Mouse (Mus musculus): ENCODE measurements at regions not wholly inside any gene's neighbourhood (a gene's known extent, or its start where the extent isn't known, plus 50 kb on each side); places are given as distances from the start of the nearest gene placed in this dataset.
"Not testable (repeated sequence)": the region's sequence is repeated elsewhere in the genome, so short reads cannot be mapped to it uniquely, and the experiment has no call there.

DNA sequence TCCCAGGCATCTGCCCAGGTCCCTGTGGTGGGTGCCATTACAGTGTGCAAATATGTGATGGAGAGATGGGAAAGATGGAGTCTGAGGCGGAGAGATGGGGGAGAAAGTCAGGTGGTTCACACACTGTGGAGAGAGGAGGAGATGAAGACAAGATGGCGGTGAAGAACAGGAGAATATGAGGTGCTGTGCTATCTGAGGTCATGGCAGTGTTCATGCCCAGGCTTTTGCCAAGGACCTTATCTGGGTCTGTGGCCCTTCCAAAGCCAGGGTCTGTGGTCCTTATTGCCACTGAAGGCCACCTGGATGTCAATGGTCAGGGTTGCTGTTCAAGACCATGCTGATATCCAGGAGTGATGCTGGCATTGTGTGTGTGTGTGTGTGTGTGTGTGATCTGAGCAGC, 212.8 kb downstream of the Diras2 start:
- H3K27ac ChIP-seq (replicated peaks; ENCODE audit: low read depth, low read length), result no peak overlapping the region
- no peaks in the 10 kb centered on the region for H3K4me1 ChIP-seq (ENCODE audit: control insufficient read depth, insufficient read depth, insufficient read length, low read length)
- no peak overlapping the region for H3K4me3 ChIP-seq (ENCODE audit: insufficient read depth, low read depth, low read length)

DNA sequence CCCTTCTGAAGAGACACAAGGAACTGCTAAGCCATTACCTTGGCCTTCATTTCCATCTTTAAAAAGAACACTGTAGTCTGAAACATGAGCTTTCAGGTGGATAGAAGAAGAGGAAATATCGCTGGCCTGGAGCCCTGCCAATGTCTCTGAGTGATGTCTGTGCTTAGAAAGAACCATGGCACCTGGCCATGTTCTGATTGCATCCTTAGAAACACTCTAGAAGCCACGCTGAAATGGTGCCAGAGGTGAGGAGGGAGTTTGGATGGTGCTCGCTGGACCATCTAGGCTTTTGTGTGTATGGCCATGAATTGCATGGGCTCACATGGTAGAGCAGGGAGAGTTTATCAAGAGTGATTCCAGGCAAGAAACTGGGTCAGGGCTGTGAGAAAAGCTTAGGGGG, 207.4 kb downstream of the Diras2 start:
- H3K4me1 ChIP-seq (ENCODE audit: control insufficient read depth, insufficient read depth, insufficient read length, low read length), result no peaks in the 10 kb centered on the region
- H3K4me3 ChIP-seq (ENCODE audit: insufficient read depth, low read depth, low read length), result no peak overlapping the region
- H3K27ac ChIP-seq (replicated peaks; ENCODE audit: low read depth, low read length), result no peak overlapping the region

DNA sequence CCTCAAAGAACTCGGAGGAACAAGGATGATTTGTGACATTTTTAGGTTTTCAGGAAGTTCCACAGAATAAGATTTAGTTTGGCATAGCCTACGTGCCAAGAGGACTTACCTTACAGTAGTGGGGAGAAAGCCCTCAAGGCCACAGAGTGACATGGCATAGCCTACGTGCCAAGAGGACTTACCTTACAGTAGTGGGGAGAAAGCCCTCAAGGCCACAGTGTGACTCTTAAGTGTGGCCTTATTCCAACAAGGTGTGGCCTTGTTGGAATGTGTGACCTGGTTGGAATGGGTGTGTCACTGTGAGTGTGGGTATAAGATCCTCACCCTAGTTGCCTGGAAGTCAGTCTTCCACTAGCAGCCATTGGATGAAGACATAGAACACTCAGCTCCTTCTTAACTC, 206.7 kb downstream of the Diras2 start:
- H3K27ac ChIP-seq (replicated peaks; ENCODE audit: low read depth, low read length); H3K4me1 ChIP-seq (ENCODE audit: control insufficient read depth, insufficient read depth, insufficient read length, low read length): not testable (repeated sequence)

DNA sequence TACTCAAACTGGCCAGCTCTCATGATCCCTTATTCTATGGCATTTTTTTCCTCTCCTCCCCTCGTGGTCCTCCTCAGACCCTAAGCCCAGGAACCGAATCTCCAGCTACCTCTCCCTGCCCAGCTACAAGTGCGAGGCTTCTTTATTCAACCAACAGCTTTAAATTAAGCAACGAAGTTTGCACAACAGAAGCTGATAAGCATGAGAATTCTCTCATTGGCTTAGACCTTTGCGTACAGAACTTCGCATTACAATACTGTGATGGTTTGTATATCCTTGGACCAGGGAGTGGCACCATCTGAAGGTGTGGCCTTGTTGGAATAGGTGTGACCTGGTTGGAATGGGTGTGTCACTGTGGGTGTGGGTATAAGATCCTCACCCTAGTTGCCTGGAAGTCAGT, 205.4 kb downstream of the Diras2 start:
- H3K4me3 ChIP-seq (ENCODE audit: insufficient read depth, low read depth, low read length); H3K27ac ChIP-seq (replicated peaks; ENCODE audit: low read depth, low read length); H3K4me1 ChIP-seq (ENCODE audit: control insufficient read depth, insufficient read depth, insufficient read length, low read length): not testable (repeated sequence)

More for the DNA sequence above, 206.7 kb downstream of the Diras2 start:
- H3K4me3 ChIP-seq (ENCODE audit: insufficient read depth, low read depth, low read length), result not testable (repeated sequence)

DNA sequence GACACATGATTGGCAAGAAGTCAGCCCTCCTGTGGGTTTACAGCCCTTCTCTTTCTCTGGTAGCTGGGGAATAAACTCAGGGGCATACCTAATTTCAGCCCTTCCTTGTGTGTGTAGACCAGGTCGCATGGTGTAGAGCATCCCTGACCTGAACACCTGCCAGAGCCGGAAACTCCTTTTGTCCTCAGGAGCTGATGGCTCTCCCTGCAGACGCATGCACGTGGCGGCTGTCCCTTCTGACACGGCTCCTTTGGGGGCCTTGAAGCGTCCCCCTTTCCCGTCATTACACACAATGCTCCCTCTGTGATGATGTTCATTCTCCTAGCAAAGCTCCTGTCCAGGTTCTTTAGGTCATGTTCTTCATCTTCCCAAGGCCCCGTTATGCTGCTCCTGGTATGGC, 203.3 kb downstream of the Diras2 start:
- Histone ChIP-seq H3K4me1 (ENCODE audit: control insufficient read depth, insufficient read depth, insufficient read length, low read length) (no peaks in the 10 kb centered on the region), H3K4me3 (ENCODE audit: insufficient read depth, low read depth, low read length) (no peak overlapping the region), H3K27ac (replicated peaks; ENCODE audit: low read depth, low read length) (no peak overlapping the region)

DNA sequence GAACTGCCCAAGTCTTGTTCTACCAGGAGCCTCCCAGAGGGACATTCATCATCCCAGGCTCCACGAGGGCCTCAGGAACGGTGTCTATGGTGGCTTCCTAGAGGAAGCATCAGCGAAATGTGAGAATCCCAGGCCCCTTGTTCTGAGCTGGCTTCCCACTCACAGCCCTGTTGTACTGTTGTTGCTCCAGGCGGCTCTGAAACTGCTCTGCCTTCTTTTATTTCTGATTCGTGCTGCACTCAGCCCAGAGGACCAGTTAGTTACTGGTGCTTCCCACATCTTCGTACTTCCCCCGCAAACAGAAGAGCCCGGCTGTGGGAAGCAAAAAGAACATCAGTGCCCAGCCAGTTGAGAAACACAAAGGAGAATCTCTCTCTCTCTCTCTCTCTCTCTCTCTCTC, 202.3 kb downstream of the Diras2 start:
- Histone ChIP-seq H3K4me1 (ENCODE audit: control insufficient read depth, insufficient read depth, insufficient read length, low read length) (no peaks in the 10 kb centered on the region), H3K27ac (replicated peaks; ENCODE audit: low read depth, low read length) (no peak overlapping the region), H3K4me3 (ENCODE audit: insufficient read depth, low read depth, low read length) (no peak overlapping the region)

DNA sequence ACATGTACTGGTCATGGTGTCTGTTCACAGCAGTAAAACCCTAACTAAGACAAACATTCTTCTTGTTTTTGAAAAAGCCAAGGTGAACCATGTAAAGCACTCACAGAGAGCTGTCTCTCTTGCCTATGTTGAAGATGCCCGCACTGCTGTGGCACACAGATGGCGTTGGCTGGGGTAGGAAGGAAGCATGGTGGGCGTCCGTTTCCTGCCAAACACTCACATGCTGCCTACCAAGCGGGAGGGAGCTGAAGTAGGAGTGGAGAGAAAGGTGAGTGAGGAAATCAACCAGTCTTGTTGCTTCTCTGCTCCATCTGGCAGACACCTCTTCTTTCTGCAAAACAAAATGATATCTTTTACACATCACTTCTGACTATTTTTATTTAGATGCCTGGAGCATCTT, 200.0 kb downstream of the Diras2 start:
- no peak overlapping the region for H3K27ac ChIP-seq (replicated peaks; ENCODE audit: low read depth, low read length)
- H3K4me3 ChIP-seq (ENCODE audit: insufficient read depth, low read depth, low read length), result no peak overlapping the region
- H3K4me1 ChIP-seq (ENCODE audit: control insufficient read depth, insufficient read depth, insufficient read length, low read length), result no peaks in the 10 kb centered on the region

DNA sequence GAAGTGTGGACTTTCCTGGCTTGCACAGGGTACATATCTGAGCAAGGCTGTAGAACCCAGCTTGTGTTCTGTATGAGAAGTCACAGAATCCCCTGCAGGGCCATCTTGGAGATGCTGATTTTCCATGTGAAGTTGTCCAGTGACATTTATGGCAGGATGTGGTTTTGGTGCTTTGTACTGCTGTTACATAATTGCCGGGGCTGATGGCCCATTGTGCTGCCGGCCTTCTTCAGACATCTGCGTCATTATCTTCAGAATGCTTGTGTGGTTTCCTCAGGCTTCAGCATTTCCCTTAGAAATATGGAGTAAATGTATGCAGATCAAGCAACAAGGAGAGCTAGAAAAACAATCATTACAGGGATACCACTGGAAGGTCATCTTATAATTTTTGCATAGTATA, 196.1 kb downstream of the Diras2 start:
- Histone ChIP-seq H3K4me3 (ENCODE audit: insufficient read depth, low read depth, low read length) (no peak overlapping the region), H3K27ac (replicated peaks; ENCODE audit: low read depth, low read length) (no peak overlapping the region), H3K4me1 (ENCODE audit: control insufficient read depth, insufficient read depth, insufficient read length, low read length) (no peaks in the 10 kb centered on the region)

DNA sequence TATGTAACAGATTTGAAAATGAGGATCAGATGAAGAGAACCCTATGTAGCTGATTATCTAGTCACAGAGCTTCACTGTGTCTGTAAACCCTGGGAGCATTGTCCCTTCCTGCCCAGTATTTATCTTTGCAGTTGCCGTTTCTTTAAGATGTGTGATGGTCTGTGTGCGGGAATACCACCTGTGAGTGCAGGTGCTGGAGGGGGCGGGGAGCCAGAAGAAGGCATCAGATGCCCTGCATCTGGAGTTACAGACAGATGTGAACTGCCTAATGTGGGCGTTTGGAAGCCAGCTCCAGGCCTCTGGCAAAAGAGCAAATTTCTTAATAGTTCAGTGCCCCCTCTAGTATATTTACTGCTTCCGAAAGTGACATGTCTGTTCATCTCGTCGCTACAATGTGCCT, 193.1 kb downstream of the Diras2 start:
- H3K4me1 ChIP-seq (ENCODE audit: control insufficient read depth, insufficient read depth, insufficient read length, low read length), result no peaks in the 10 kb centered on the region
- H3K4me3 ChIP-seq (ENCODE audit: insufficient read depth, low read depth, low read length), result no peak overlapping the region
- no peak overlapping the region for H3K27ac ChIP-seq (replicated peaks; ENCODE audit: low read depth, low read length)

DNA sequence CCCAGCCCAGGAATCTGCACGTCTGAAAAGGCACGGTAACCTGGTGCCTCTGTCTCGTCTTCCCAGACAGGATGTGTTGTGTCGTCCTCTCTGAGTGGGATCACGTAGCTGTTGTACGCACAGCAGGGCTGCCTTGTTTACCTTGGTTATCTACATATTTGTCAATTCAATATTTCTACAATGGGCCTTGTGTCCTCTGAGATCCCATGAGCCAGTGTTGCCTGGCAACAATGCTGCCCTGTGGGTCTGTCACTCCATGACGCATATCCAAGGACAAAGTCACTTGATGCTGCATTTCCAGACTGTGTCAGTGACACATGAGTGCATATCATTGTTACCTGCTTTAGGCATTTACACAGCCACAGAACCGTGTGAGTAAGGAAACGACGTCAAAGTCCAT, 191.9 kb downstream of the Diras2 start:
- H3K4me1 ChIP-seq (ENCODE audit: control insufficient read depth, insufficient read depth, insufficient read length, low read length), result no peaks in the 10 kb centered on the region
- H3K4me3 ChIP-seq (ENCODE audit: insufficient read depth, low read depth, low read length), result no peak overlapping the region
- H3K27ac ChIP-seq (replicated peaks; ENCODE audit: low read depth, low read length), result no peak overlapping the region

DNA sequence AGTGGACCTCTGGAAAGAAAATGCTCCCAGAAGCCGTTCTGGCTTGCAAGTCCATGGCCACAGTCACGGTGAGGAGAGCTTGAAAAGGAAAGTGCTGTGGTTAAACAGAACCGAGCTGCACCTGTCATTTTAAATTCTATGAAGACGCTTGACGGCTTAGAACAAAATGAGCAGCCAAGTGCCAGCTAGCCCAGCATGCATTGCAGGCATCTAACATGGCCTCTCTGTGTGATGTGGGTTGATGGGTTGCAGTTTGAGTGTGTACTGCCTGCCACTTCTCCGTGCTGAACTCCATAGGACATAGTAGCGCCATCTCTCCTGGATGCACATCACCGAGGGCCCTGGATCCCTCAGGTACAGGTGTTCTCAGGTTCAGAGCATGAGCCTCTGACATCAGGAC, 189.1 kb downstream of the Diras2 start:
- Histone ChIP-seq H3K4me1 (ENCODE audit: control insufficient read depth, insufficient read depth, insufficient read length, low read length) (no peaks in the 10 kb centered on the region), H3K27ac (replicated peaks; ENCODE audit: low read depth, low read length) (no peak overlapping the region), H3K4me3 (ENCODE audit: insufficient read depth, low read depth, low read length) (no peak overlapping the region)

DNA sequence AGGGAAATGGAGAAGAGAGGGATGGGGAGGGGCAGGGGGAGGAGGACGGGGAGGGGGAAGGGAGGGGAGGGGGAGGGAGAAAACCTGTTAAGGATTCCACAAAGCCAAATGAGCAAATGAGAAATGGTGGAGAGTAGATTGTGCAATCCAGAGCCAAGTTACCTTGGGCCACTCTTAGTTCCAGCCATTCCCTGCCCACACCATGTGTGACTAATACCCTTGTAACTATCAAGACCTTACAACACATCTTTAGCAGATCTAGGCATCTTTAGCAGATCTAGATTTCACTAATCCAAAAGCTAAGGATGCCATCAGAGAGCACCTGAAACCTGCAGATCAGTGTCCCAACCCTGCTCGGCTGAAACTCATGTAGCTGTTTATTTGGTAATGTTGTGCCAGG, 186.7 kb downstream of the Diras2 start:
- no peaks in the 10 kb centered on the region for H3K4me1 ChIP-seq (ENCODE audit: control insufficient read depth, insufficient read depth, insufficient read length, low read length)
- H3K4me3 ChIP-seq (ENCODE audit: insufficient read depth, low read depth, low read length), result no peak overlapping the region
- no peak overlapping the region for H3K27ac ChIP-seq (replicated peaks; ENCODE audit: low read depth, low read length)

DNA sequence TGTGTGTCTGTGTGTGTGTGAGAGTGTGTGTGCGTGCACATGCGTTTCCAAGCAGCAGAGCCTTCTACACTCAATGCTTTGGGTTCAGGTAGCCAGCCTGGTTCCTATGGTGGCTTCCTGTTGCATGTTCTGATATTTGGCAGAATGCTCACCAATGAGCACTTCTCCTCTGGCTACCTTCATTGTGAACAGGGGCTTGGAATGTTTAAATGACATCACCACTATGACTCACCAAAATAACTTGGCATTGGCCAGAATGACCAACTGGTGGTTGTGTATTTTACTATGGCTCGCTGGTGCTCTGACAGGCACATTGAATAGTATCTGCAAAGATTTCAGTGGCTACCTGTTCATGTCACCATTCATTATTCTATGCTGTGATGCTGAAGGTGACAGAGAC, 186.2 kb downstream of the Diras2 start:
- Histone ChIP-seq H3K4me3 (ENCODE audit: insufficient read depth, low read depth, low read length) (no peak overlapping the region), H3K27ac (replicated peaks; ENCODE audit: low read depth, low read length) (no peak overlapping the region), H3K4me1 (ENCODE audit: control insufficient read depth, insufficient read depth, insufficient read length, low read length) (no peaks in the 10 kb centered on the region)

DNA sequence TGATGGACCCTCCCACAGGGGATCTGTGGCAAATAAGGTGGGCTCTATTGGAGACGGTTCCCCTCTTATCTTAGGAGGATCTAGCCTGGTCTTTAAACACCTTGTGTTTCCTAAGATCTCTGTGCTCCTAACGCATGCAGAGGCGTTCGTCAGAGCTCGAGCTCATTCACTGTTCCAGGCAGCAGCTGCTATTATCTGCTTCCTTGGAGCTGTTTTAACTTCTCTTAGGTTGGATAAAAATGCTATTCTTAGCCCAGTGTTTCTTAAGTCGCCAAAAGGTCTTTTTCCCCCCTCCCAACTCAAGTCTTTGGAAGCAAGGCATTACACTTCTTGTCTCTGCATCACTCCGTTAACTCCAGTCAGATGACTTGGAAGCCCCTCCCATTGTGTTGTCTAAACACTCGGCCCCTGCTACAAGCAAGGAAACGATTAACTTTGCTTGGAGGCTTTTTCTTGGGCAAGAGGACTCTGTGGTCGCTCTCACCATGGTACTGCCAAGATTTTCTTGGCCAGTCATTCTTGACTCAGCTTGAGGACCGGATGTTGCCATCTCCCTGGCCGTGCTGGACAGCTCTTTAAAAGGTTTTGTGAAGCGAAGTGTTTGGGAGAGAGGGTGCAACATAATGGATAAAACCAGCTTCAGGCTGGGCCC, 185.6 kb downstream of the Diras2 start:
- Histone ChIP-seq H3K27ac (replicated peaks; ENCODE audit: low read depth, low read length) (no peak overlapping the region), H3K4me3 (ENCODE audit: insufficient read depth, low read depth, low read length) (no peak overlapping the region), H3K4me1 (ENCODE audit: control insufficient read depth, insufficient read depth, insufficient read length, low read length) (no peaks in the 10 kb centered on the region)

DNA sequence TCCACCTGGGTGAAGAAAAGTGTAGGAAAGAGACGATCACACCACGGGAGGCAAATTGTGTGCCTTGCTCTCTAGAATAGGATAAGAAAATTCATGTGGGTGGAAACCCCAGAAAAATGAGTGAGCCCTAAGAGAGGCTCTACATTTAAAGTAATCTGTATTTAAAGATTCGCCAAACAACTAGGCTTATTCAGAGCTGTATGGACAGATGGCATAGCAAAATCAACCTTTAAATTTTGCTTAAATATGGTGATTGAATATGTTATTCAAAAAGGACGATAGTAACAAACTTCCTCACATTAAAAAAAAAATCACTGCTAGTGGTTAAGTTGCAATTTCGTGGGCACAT, 185.1 kb downstream of the Diras2 start:
- Histone ChIP-seq H3K4me1 (ENCODE audit: control insufficient read depth, insufficient read depth, insufficient read length, low read length) (no peaks in the 10 kb centered on the region), H3K27ac (replicated peaks; ENCODE audit: low read depth, low read length) (no peak overlapping the region), H3K4me3 (ENCODE audit: insufficient read depth, low read depth, low read length) (no peak overlapping the region)

DNA sequence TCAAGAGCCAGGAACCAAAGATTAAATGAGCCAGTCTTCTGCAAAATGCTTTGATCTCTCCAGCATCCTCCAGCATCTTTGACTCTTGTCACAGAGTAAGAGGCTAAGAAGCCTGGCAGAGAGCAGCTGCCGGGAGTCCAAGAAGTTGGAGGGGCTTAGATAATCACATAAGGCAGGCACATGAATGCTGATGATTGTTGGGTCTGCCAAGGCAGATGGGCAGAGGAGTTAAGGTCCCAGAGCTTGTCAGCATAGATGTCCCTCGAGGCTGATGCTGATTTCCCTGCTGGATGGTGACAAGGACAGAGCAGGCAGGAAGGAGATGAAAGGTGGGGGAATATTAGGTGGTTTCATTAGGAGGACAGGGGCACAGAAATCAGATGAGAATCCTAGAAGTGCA, 183.4 kb downstream of the Diras2 start:
- Histone ChIP-seq H3K27ac (replicated peaks; ENCODE audit: low read depth, low read length) (no peak overlapping the region), H3K4me3 (ENCODE audit: insufficient read depth, low read depth, low read length) (no peak overlapping the region), H3K4me1 (ENCODE audit: control insufficient read depth, insufficient read depth, insufficient read length, low read length) (no peaks in the 10 kb centered on the region)

DNA sequence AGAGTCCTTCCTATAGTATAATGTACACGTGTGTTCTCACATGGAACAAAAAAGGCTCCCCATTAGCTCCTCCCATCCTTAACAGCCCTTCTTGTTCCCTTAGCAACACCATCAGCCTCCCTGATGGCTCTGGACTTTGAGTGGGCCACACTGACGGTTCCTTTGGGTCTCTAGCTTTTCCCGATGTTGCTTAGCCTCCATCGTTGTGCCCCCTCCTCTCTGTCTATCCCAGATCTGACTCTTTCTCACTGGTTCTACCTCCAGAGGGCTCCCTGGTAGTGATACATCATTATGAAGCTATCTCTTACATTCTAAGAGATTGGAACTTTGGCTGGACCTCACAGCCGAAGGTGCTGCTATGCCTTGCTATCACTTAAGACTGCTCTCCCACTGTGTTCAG, 181.5 kb downstream of the Diras2 start:
- Histone ChIP-seq H3K4me3 (ENCODE audit: insufficient read depth, low read depth, low read length) (no peak overlapping the region), H3K4me1 (ENCODE audit: control insufficient read depth, insufficient read depth, insufficient read length, low read length) (no peaks in the 10 kb centered on the region), H3K27ac (replicated peaks; ENCODE audit: low read depth, low read length) (no peak overlapping the region)
